Mouse (Mus musculus): ENCODE data around the gene Cstb. TPM values are rescaled to one million over a fixed set of nuclear protein-coding genes. Genes with fewer than 3 reads are reported as not detected.

Gene Cstb
- total and polyA plus RNA-seq, 2 experiments from 2014 or later: 89.2 to 126 TPM

- ATAC-seq (ENCODE audit: low FRiP score): no peak
- no peak for TF ChIP-seq CTCF (IDR thresholded peaks at IDR 0.05)
- no peaks in the 10 kb centered on the region for H3K36me3 ChIP-seq (ENCODE audit: insufficient read depth, low read length)
- WGBS: 64% methylated on average over 5 of the region's 5 CpGs
- 0 out of 2 replicates have a peak overlapping the region, but pooled peaks have one; percentile 2 for H3K9ac ChIP-seq (replicated peaks; ENCODE audit: low read length, poor library complexity, severe bottlenecking)
- H3K4me3 ChIP-seq (ENCODE audit: low read depth, low read length): no peak overlapping the region
- H3K4me2 ChIP-seq (ENCODE audit: low read depth, low read length, poor library complexity, severe bottlenecking): no peak overlapping the region
- H3K9me3 ChIP-seq (ENCODE audit: low read length): no peaks in the 10 kb centered on the region
- no peak for DNase-seq (ENCODE audit: low spot score)
- H3K27me3 ChIP-seq (ENCODE audit: insufficient read depth, low read length): no peaks in the 10 kb centered on the region
- peaks cover 8% of the 10 kb centered on the region for H3K4me1 ChIP-seq (ENCODE audit: insufficient read depth, low read length)
- peak overlapping the region; percentile 51 for H3K27ac ChIP-seq (ENCODE audit: low read depth, low read length)
Measured at GRCm38 (mm10) chr10:78458348-78459111, 33.1 kb downstream of the Cstb start.

GRCm38 (mm10) chr10:78460463-78460862, 35.0 kb downstream of the Cstb start:
- H3K4me3 ChIP-seq (ENCODE audit: low read depth, low read length): no peak overlapping the region
- H3K4me2 ChIP-seq (ENCODE audit: low read depth, low read length, poor library complexity, severe bottlenecking): no peak overlapping the region
- DNase-seq (ENCODE audit: low spot score) (no peak), ATAC-seq (ENCODE audit: low FRiP score) (no peak)
- H3K27me3 ChIP-seq (ENCODE audit: insufficient read depth, low read length): no peaks in the 10 kb centered on the region
- H3K9me3 ChIP-seq (ENCODE audit: low read length): no peaks in the 10 kb centered on the region
- no peak for TF ChIP-seq CTCF (IDR thresholded peaks at IDR 0.05)
- H3K4me1 ChIP-seq (ENCODE audit: insufficient read depth, low read length): peaks cover 8% of the 10 kb centered on the region
- H3K9ac ChIP-seq (replicated peaks; ENCODE audit: low read length, poor library complexity, severe bottlenecking): no peak overlapping the region
- no peaks in the 10 kb centered on the region for H3K36me3 ChIP-seq (ENCODE audit: insufficient read depth, low read length)
- H3K27ac ChIP-seq (ENCODE audit: low read depth, low read length): no peak overlapping the region
- WGBS: 55% methylated on average over 4 of the region's 5 CpGs

GRCm38 (mm10) chr10:78461767-78462166, 36.3 kb downstream of the Cstb start:
- H3K27ac ChIP-seq (ENCODE audit: low read depth, low read length): no peak overlapping the region
- no peak for ATAC-seq (ENCODE audit: low FRiP score)
- H3K36me3 ChIP-seq (ENCODE audit: insufficient read depth, low read length): no peaks in the 10 kb centered on the region
- H3K4me1 ChIP-seq (ENCODE audit: insufficient read depth, low read length): peaks cover 8% of the 10 kb centered on the region
- 65% methylated on average over 4 of the region's 4 CpGs for WGBS
- H3K9me3 ChIP-seq (ENCODE audit: low read length): no peaks in the 10 kb centered on the region
- no peak overlapping the region for H3K4me3 ChIP-seq (ENCODE audit: low read depth, low read length)
- DNase-seq (ENCODE audit: low spot score): no peak
- no peak overlapping the region for H3K9ac ChIP-seq (replicated peaks; ENCODE audit: low read length, poor library complexity, severe bottlenecking)
- peak; percentile 40; the same call in 1 of the 2 replicates for TF ChIP-seq CTCF (IDR thresholded peaks at IDR 0.05)
- H3K4me2 ChIP-seq (ENCODE audit: low read depth, low read length, poor library complexity, severe bottlenecking): no peak overlapping the region
- no peaks in the 10 kb centered on the region for H3K27me3 ChIP-seq (ENCODE audit: insufficient read depth, low read length)

- ATAC-seq (ENCODE audit: low FRiP score): no peak
- H3K27ac ChIP-seq (ENCODE audit: low read depth, low read length): no peak overlapping the region
- peak overlapping the region; percentile 84 for H3K4me2 ChIP-seq (ENCODE audit: low read depth, low read length, poor library complexity, severe bottlenecking)
- WGBS: 88% methylated on average over 8 of the region's 8 CpGs
- H3K4me1 ChIP-seq (ENCODE audit: insufficient read depth, low read length): peaks cover under 1% of the 10 kb centered on the region; the same call in 1 of the 2 replicates
- H3K27me3 ChIP-seq (ENCODE audit: insufficient read depth, low read length): no peaks in the 10 kb centered on the region
- H3K36me3 ChIP-seq (ENCODE audit: insufficient read depth, low read length): no peaks in the 10 kb centered on the region
- DNase-seq (ENCODE audit: low spot score): no peak
- H3K4me3 ChIP-seq (ENCODE audit: low read depth, low read length): peak overlapping the region; percentile 84
- TF ChIP-seq CTCF (IDR thresholded peaks at IDR 0.05): no peak
- H3K9me3 ChIP-seq (ENCODE audit: low read length): no peaks in the 10 kb centered on the region
- peak overlapping the region; percentile 85; the same call in 1 of the 2 replicates for H3K9ac ChIP-seq (replicated peaks; ENCODE audit: low read length, poor library complexity, severe bottlenecking)
Measured at GRCm38 (mm10) chr10:78462945-78463768, 37.7 kb downstream of the Cstb start.

GRCm38 (mm10) chr10:78463769-78464167, 38.3 kb downstream of the Cstb start:
- Histone ChIP-seq H3K27ac (ENCODE audit: low read depth, low read length) (no peak overlapping the region; the same call in 1 of the 2 replicates), H3K4me2 (ENCODE audit: low read depth, low read length, poor library complexity, severe bottlenecking) (peak overlapping the region; percentile 84), H3K4me1 (ENCODE audit: insufficient read depth, low read length) (no peaks in the 10 kb centered on the region; the same call in 1 of the 2 replicates), H3K27me3 (ENCODE audit: insufficient read depth, low read length) (no peaks in the 10 kb centered on the region), H3K36me3 (ENCODE audit: insufficient read depth, low read length) (no peaks in the 10 kb centered on the region), H3K9me3 (ENCODE audit: low read length) (no peaks in the 10 kb centered on the region), H3K9ac (replicated peaks; ENCODE audit: low read length, poor library complexity, severe bottlenecking) (peak overlapping the region; percentile 85), H3K4me3 (ENCODE audit: low read depth, low read length) (peak overlapping the region; percentile 84)
- no peak for ATAC-seq (ENCODE audit: low FRiP score)
- TF ChIP-seq CTCF (IDR thresholded peaks at IDR 0.05): no peak
- 82% methylated on average over 3 of the region's 3 CpGs for WGBS
- DNase-seq (ENCODE audit: low spot score): no peak
